Mouse (Mus musculus) left cerebral cortex, adult 18-20 months (tissue): ENCODE measurements around the gene Tnfsf12. TPM values are rescaled to one million over a fixed set of nuclear protein-coding genes. Genes with fewer than 3 reads are reported as not detected.
"Not testable (repeated sequence)": the region's sequence is repeated elsewhere in the genome, so short reads cannot be mapped to it uniquely, and the experiment has no call there.

Source experiments
- DNase-seq, 2 experiments: peaks; one replicate each; pipeline ENCODE4 v3.0.0; 2021 to 2022; ENCODE audit warnings: low spot score in 2 of 2, mixed read lengths in 1 of 2
- total RNA-seq, 2 experiments: library from RNA; stranded (reverse); gene quantifications; 2 replicates each; pipeline ENCODE4 v1.2.3; 2021

Tnfsf12 gene
- total RNA-seq, 2 experiments from 2014 or later: 11.5 to 12.1 TPM

DNA sequence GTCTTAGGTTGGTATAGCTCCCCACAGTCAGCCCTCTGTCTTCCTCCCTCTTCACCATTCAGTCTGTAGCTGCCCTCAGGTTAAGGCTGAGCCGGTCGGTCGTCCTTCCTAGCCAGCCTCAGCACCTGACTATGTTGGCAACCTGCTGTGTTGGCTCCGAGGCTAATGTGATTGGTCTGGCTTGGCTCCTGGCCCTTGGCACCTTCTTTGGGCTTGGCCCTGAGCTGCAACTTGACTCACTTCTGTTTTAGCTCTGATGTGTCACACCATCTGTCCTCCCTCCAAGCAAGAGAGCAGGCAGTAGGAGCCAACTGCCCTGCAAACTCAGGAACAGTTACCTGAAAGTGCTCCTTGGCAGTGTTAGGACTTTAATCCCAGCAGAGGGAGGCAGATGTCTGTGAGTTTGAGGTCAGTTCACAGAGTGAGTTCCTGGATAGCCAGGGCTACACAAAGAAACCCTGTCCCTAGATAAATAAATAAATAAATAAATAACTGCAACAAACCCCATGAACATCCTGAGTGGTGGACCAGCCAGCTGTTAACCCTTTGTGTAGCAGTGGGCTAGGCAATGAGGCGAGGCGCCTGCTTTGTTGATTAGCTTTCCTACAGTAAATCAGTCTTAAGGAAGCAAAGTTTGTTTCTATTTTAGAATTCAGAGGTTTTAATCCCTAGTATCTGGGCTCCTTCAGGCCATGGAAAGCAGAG lies 11.3 kb upstream of the Tnfsf12 start:
- DNase-seq: peak; percentile 36 to 38

DNA sequence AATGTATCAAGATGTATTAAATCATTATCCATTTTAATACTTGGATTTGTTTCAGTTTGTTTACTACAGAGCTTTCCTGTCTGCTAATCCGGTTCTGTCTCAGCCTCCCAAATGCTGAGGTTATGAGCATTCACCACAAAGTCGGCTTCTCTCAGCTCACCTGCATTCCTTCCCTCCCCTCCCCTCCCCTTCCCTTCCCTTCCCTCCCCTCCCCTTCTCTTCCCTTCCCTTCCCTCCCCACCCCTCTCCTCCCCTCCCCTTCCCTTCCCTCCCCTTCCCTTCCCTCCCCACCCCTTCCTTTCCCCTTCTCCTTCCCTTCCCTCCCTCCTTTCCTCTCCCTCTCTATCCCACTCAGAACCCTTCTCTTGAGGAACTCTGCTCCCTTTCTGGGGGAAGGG lies 9.0 kb upstream of the Tnfsf12 start:
- DNase-seq: no peak

DNA sequence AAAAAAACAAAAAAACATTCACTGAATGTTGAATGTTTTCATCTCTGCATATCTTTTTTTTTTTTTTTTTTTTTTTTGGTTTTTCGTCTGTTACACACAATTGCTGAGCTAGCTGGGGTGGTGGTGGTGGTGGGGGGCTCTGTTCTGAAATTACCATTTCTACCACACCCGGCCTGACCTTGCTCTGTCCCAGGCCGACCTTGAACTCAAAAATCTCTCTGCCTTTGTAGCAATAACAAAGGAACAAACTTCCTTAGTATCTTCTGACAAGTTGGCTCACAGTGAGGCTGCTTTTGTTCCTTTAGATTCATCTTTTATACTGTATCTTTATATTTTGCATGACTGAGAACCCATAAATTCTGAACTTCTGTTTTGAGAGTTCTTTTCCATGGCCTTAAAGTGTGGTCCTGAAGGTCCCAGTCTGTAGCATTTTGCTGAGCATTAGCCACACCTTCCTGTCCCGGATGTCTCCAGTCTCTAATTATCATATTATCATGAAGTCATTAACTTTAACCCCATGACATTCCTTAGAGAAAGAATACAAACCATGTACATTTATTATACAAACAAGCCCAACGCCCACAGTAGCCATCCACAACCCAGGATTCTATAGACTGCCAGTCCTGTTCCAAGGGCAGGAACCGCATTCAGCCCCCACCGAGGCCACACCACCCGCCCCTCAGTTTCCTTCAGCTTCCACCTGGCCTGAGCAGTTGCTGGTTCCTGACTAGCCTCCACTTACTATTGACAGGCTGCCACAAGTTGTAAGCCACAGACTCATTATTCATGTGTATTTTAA lies 8.4 kb upstream of the Tnfsf12 start:
- no peak for DNase-seq

DNA sequence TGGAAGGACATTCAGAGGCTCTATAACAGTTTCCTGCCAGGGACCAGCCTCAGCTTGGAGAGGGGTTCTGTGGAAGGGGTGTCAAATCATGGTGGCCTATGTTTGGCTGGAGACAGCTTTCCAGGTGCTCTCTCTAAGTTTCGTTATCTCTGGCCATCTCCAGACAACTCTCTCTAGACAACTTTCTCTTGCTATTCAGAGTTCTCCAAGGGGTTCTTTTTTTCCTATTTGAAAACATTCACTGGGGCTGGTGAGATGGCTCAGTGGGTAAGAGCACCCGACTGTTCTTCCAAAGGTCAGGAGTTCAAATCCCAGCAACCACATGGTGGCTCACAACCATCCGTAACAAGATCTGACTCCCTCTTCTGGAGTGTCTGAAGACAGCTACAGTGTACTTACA lies 7.7 kb upstream of the Tnfsf12 start:
- DNase-seq: not testable (repeated sequence)

DNA sequence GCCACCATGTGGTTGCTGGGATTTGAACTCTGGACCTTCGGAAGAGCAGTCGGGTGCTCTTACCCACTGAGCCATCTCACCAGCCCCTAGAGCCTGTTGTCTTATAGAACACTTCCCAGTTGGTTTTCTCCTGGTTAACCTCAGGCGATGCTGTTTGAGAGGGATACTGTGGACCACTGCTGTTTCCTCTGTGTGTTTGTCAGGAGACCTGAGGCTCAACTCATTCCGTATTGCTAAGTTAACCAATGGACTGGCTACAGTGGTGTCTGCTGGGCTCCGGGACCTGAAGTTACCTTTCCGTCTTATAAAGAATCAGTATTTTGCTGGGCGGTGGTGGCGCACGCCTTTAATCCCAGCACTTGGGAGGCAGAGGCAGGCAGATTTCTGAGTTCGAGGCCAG lies 7.2 kb upstream of the Tnfsf12 start:
- not testable (repeated sequence) for DNase-seq

DNA sequence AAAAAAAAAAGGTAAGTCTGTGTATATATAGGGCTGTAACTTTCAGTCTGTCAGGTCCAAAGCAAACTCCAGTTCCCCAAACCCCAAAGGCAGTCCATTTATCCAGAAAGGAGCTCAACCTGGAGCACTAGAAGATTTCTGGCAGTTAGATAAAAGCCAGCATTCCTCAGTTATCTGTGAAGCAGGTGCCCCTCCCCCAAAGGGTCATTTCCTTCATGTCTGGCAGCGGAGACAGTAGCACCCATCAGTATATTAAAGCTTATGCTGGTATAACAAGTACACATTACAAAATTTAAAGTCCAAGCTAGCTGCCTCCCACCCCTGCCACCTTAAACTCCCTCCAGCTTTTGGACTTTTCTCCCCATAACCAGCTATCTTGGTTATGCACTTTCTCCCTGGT lies 3.9 kb upstream of the Tnfsf12 start:
- DNase-seq: no peak

DNA sequence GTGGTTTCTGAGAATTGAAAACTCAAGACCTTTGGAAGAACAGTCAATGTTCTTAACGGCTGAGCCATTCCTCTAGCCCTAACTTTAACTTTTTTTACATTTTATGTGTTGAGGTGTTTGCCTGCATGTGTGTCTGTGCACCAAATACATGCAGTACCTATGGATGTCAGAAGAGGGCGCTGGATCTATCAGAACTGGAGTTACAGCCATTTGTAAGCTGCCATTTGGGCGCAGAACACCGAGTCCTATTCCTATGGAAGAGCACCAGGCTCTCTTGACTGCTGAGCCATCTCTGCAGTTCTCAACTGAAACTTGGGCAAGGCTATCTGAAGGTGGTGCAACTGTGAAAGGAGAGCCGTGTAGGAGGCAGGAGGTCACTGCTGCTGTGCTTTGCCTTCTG lies 2.9 kb upstream of the Tnfsf12 start:
- DNase-seq: no peak

DNA sequence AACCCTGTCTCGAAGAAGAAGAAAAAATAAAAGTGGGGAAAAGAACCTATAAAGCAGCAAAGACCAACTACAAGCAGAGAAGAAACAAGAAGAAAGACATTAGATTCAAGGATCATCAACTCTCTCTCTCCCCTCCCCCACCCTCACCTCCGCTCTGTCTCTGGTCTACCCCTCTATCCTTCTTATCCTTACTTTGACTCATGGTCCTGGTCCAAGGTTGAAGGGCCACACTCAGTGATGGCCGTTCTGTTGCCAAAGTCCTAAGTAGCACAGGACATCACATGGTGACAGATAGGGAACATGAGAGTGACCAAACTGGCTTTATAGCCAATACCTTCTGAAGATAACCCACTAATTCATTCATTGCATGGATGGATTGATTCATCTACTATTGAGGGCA lies 1.7 kb upstream of the Tnfsf12 start:
- no peak for DNase-seq

DNA sequence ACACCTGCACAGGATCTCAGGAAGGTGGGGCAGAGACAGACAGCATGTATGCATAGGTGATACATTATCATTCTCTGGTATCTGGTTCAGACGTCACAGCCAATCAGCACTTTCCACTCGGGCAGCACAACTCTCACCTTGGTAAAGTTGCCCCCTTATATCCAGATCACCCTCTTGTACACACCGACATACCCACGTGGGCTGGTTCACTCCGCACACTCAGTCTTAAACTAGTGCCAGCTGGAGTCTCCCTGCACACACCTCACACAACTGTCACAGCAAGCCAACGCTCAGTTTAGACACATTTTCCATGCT lies 646 bp downstream of the Tnfsf12 start:
- no peak for DNase-seq

DNA sequence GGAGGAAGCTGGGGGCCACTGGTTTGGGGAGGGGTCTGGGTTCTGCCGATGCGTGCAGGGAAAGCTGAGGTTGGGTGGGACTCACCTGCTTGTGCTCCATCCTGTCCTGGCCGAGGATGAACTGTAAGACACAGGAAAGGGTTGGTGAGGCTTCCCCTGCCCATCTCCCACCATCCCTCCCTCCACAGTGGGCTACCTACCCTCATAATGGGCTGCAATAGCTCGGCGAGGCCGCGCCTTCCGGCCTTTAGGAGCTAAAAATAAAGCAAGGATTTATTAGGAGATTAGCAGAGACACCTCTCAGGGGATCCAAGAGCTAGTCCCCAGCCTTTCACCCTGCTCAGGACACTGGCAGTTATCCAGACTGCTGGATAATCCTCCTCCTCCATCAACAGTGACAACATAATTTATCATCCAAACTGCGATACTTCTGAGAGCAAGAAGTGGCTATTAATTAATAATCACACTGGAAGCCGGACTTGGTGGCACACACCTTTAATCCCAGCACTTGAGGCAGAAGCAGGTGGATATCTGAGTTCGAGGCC lies 2.2 kb downstream of the Tnfsf12 start:
- DNase-seq: no peak

DNA sequence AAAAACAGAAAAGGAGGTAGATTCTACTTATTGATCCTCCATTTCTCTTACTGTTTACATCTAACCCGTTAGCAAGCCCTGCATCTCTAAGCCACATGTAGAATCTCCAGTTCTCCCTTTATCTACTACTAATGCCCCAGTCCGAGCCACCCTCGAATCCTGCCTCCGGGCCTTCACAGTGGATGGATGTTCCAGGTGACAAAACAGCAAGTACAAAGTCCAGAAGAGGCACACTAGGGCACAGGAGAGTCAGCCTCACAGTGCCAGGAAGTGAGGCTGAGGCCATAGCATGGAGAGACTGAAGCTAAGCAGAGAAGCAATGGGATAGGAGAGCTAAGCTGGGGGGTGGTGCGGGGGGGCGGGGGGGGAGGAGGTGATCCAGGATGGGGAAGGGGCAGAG lies 2.8 kb downstream of the Tnfsf12 start:
- no peak for DNase-seq

DNA sequence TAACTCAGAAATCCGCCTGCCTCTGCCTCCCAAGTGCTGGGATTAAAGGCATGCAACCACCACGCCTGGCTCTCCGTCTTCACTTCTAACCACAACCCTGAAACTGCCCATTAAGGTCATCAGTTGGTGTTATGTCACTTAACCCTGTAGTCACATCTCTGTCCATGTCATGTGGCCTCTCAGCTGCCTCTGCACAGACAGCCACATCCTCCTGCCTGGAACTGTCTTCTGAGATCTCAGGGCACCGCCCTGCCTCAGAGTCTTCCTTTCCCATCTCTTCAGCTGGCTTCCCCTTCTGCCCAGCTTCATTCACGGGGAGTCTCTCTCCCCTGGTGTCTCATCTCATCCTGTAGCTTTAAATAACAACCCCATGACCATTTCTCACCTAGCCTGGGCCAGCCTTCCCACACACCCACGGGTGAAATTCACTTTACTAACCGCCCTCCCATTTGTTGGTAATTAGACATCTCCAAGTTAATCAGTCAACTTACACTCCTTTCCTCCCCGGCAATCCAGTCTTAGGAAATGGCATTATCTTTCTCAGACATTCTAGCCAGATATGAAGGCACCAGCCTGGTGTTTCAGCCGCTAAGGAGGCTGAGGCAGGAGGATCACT lies 3.3 kb downstream of the Tnfsf12 start:
- no peak for DNase-seq

DNA sequence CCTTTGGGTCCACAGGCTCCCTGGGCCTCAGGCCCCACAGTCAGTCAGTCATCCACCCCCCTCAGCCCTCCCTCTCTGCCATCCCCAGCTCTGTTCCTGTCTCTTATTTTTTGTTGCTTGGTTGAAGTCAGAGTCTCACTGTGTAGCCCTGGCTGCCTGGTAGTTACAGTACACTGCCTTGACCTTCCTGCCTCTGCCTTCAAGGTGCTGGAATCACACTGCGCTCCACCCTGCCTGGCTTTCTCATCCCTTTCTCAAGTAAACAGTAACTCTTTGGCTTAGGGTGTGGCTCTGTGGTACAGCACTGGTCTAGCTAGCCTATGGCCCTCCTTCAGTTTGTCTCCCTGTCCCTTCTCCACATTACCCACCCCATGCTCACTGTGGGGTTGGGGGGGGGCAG lies 5.8 kb downstream of the Tnfsf12 start:
- DNase-seq: no peak

DNA sequence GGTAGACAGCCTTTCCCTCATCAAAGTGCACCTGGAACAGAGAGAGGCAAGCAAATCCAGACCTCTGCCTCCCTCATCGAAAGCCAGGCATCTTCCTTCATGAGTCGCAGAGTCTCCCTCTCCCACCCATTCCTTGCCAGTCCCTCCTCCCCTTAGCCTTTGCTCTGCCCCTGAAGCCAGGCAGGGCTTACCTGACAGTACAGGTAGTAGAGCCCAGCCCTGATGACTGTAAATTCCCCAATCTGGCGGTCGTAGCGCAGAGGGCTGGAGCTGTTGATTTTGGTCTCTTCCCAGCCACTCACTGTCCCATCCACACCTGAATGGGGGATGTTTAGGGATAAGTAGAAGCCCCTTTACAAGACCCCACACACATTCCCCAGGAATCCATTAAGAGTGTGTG lies 8.6 kb downstream of the Tnfsf12 start:
- no peak for DNase-seq

DNA sequence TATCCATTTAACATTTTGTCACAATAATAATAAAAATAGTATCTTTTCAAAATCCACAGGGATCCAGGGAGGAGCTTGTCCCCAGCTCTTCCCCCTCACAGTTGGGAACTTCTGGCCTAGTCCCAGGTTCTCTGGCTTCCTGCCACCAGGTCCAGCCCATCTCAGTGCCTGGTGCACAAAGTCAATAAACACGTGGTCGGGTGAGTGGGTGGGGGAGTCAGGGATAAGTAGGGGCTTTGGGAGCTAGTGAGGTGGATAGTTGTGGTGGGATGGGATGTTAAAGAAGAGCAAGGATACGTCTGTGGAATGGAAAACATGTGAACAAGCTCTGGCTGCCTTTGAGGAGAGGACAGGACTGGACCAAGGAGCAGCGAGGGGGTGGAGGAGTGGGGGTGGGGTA lies 9.3 kb downstream of the Tnfsf12 start:
- DNase-seq: no peak

DNA sequence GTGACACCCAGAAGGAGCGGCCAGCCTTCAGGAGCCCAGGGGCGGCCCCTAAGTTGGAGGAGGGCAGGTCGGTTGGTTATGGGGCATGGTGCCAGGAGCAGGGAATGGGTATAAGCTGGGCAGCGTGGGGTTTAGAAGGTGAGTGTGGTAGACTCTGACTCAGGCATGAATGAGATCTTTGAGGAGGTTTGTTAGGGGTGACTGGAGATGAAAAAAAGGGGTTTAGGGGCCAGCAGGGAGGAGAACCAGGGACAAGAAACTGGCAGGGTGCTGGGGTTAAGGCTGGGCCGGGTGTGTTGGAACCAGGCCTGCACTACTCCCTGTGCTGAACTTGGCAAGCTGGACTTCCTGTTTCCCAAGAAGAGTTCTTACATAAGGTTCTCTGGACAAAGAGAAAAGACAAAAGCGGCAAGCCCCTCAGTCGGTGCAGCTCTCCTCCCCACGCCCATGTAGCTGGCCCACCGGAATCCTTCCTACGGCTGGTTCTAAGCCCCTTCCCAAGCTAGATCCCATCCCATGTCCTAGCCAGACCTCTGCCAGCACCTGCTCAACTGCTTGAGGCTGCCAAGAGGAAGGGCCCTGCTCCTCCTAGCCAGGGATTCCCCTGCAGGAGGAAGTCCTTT lies 10.0 kb downstream of the Tnfsf12 start, which contains the start of gene Tnfsf13:
TSS of gene Tnfsf13 (minus strand) at position 259 of the 623 bp plus-strand sequence.
- no peak for DNase-seq

DNA sequence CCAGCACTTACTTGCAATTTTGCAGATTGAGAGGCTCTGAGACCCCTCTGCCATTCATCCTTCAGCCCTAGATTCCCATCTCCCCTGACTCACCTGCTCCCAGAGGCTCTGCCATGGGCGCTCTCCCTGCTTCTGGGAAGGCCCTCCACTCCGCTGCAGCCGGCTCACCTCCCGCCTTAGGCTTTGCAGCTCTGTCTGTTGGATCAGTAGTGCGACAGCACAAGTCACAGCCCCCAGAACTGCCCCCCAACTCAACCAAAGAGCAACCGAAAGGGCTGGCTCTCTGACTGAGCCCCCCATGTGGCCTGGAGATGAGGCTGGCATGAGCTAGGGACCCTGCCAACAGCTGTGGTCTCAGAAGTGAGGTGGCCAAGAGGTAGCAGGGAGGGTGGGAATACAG lies 10.7 kb downstream of the Tnfsf12 start:
- DNase-seq: no peak

DNA sequence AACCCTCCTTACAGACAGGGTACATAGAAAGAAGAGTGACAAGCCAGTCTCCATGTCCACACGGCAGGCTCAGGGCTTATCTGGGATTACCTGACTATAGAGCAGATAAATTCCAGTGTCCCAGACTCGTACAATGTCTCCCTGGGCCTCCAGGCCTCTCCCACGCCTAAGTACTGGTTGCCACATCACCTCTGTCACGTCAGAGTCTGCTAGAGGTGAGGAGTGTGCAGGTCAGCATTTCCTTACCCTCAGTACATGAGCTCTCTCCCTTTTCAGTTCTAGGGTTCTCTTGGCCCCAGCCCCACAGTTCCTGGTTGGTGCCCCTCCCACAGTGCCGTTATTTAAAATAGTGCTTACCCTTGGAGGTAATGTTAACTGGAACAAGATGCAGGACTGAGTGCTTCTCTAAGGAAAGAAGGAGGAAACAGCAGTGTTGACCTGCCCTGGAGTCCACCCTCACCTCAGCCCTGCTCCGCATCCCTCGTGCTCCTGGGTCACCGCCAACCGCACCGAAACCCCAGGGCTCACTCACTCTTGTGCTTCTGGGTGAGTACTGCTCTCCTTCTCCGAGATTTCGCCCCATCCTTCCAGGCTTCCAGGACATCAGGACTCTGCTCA lies 11.4 kb downstream of the Tnfsf12 start:
- no peak for DNase-seq

DNA sequence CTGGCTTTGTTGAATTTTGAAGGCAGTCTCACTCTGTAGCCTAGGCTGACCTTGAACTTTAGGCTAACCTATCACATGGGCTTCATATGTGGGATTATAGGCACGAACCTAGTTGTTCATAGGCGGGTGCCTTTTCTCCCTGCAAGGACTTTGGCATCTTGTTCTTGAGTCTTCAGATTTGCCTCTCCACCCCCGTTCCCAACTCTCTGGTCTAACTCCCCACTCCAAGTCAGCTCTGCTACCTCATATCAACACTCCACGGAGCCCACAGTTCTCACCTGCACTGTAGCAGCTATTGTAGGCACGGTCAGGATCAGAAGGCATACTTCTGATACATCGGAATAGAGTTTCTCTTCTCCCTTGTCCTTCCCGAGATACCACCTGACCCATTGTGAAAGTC lies 12.1 kb downstream of the Tnfsf12 start:
- DNase-seq: no peak

DNA sequence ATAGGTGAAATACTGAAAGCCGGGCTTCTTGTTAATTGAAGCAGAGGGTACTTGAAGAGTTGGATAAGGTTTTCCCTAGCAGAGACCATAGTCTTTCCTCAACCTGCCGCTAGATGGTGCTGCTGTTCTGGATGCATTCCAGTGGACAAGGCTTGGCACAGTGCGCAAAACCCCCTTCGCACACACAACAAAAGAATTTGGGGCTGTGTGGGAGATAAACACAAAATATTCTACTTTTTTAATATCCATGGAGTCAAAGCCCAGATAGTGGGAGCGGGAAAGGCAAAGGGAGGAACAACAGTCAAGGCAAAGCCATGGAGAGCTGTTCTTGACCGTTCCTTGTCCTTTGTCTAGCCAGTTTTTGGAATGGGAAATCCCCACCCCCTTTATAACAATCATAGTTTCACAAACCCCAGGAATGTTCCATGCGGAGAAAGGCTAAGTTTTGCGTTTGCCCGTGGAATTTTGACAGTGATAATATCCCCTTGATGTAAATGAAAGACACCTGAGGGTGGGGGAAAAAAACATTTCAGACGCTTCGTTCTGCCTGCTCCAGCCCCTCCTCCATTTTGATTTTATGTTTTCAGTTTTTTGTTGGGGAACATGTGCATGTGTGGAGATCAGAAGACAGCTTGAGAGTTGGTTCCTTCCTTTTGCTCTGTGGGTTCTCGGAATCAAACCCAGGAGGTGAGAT lies 12.7 kb downstream of the Tnfsf12 start:
- peak; percentile 89 to 91 for DNase-seq
